Mouse (Mus musculus) ES-E14 (cell line): Measurements from ENCODE around the gene Cox4i1.

ENCODE experiments used
- CHD2 ChIP-seq: IDR thresholded peaks from 2 replicates; pipeline ENCODE4 v1.6.1; 2014; ENCODE audit warnings: mild to moderate bottlenecking, low read depth, low read length, inconsistent platforms
- HCFC1 ChIP-seq: IDR thresholded peaks from 2 replicates; pipeline ENCODE4 v1.6.1; 2012; ENCODE audit warnings: low read length, inconsistent platforms, borderline replicate concordance; ENCODE audit not compliant: insufficient read depth
- MAFK ChIP-seq: IDR thresholded peaks from 2 replicates; pipeline ENCODE4 v1.6.1; 2014; ENCODE audit warnings: mild to moderate bottlenecking, low read depth, low read length, inconsistent platforms; ENCODE audit not compliant: insufficient read depth
- ZC3H11A ChIP-seq: IDR thresholded peaks from 2 replicates; pipeline ENCODE4 v1.6.1; 2012; ENCODE audit warnings: low read depth, mild to moderate bottlenecking, inconsistent platforms, low read length, borderline replicate concordance

- TF ChIP-seq CHD2 (peak; percentile 79), ZC3H11A (no peak), HCFC1 (0 out of 2 replicates have a peak, but pooled peaks have one; percentile 34), MAFK (no peak)
These were observed at the start of gene Cox4i1, which contains the start of gene Gm27021 for GRCm38 (mm10) chr8:120667561-120668373.
